Mouse (Mus musculus): ENCODE data around the gene Rfng. TPM values are rescaled to one million over a fixed set of nuclear protein-coding genes. Genes with fewer than 3 reads are reported as not detected.
"Not testable (repeated sequence)": the region's sequence is repeated elsewhere in the genome, so short reads cannot be mapped to it uniquely, and the experiment has no call there.

Rfng gene
- polyA plus RNA-seq, 1 experiment from 2014 or later = 50.7 TPM

DNA sequence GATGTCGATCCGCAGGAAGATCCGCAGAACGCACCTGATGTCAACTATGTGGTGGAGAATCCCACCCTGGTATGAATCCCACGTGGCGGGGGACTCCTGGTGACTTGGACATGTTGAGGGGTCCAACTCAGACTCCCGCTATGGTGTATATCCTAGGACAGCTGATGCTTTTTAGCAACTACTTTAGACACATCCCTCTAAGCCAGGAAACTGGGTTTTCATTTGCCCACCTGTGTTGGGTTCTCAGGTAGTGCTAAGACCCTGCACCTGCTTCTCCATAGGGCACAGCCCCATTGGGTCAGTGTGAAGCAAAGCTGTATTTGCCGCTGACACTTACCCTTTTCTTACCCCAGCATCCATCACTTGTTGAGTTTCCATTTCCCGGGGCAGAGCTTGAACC lies 1.1 kb upstream of the Rfng start:
- Histone ChIP-seq H3K4me2 (peak overlapping the region; percentile 90), H3K27me3 (no peaks in the 10 kb centered on the region), H3K4me3 (peak overlapping the region; percentile 96), H3K27ac (peak overlapping the region; percentile 81; the same call in 1 of the 2 replicates), H3K9me3 (no peaks in the 10 kb centered on the region), H3K4me1 (peaks cover 26% of the 10 kb centered on the region), H3K36me3 (peaks cover 57% of the 10 kb centered on the region), H3K9ac (peak overlapping the region; percentile 85)
- no peak for ATAC-seq (ENCODE audit: insufficient number of reproducible peaks, low FRiP score, low TSS enrichment, low read depth)
- whole genome bisulfite sequencing = 33% methylated on average over 9 of the region's 9 CpGs

DNA sequence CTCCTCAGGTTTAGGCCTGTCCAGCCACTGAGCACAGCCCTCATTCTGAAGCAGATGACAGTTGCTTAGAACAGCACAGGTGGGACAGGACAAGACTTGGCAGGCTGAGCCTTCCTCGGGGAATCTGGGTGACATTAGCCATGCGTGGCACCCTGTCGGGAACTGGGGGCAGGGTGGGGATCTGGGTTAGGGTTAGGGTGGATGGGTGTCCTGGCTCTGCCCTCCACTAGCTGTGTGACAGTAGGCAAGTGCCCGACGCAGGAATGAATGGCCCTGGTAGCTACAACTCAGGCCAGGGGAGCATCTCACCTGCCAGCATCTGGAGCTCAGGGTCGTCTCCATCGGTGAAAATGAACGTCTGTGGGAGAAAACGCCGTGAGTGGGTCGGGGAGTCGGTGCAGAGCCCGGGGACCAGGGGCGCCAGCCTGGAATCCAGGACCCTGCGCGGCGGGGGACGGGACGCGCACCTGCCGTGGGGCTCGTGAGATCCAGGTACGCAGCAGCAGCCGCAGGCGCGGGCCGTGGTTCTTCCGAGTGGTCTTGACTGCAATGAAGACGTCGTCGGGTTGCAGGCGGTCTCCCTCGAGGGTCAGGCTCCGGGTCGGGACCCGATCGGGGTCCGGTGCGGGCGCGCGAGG lies 462 bp downstream of the Rfng start:
- Histone ChIP-seq H3K27ac (peak overlapping the region; percentile 81), H3K9ac (peak overlapping the region; percentile 85), H3K27me3 (no peaks in the 10 kb centered on the region), H3K9me3 (no peaks in the 10 kb centered on the region), H3K4me3 (peak overlapping the region; percentile 96), H3K36me3 (peaks cover 51% of the 10 kb centered on the region), H3K4me1 (peaks cover 26% of the 10 kb centered on the region), H3K4me2 (peak overlapping the region; percentile 90)
- WGBS = 1% methylated on average over 42 of the region's 42 CpGs
- ATAC-seq (ENCODE audit: insufficient number of reproducible peaks, low FRiP score, low TSS enrichment, low read depth) = no peak

GRCm38 (mm10) chr11:120781361-120781760 lies 2.6 kb downstream of the Rfng start:
- WGBS = 94% methylated on average over 6 of the region's 6 CpGs
- not testable (repeated sequence) for ATAC-seq (ENCODE audit: insufficient number of reproducible peaks, low FRiP score, low TSS enrichment, low read depth); H3K27ac ChIP-seq; H3K9ac ChIP-seq; H3K4me3 ChIP-seq; H3K9me3 ChIP-seq; H3K4me2 ChIP-seq; H3K27me3 ChIP-seq
- Histone ChIP-seq H3K4me1 (peaks cover 29% of the 10 kb centered on the region), H3K36me3 (peaks cover 30% of the 10 kb centered on the region)

DNA sequence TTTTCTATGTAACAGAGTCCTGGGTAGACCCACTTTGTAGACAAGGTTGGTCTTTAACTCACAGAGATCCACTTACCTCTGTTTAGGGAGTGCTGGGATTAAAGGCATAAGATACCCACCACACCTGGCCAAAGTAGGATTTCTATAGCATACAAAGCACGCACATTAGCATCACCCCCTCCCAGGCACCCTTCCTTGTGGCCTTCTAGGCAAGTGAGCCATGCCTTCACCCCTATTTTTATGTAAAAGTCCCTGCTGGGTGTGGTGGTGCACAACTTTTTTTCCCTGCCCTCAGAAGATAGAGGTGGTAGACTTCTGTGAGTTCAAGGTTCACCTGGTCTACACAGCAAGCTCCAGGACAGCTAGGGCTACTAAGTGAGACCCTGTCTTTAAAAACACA lies 4.1 kb downstream of the Rfng start:
- ATAC-seq (ENCODE audit: insufficient number of reproducible peaks, low FRiP score, low TSS enrichment, low read depth) = no peak
- H3K36me3 ChIP-seq = peaks cover 25% of the 10 kb centered on the region
- no peaks in the 10 kb centered on the region for H3K9me3 ChIP-seq
- no peaks in the 10 kb centered on the region for H3K27me3 ChIP-seq
- WGBS = 93% methylated on average over 1 of the region's 1 CpGs
- H3K4me1 ChIP-seq = peaks cover 20% of the 10 kb centered on the region
- no peak overlapping the region for H3K4me2 ChIP-seq
- H3K27ac ChIP-seq = no peak overlapping the region
- H3K9ac ChIP-seq = no peak overlapping the region
- no peak overlapping the region for H3K4me3 ChIP-seq

DNA sequence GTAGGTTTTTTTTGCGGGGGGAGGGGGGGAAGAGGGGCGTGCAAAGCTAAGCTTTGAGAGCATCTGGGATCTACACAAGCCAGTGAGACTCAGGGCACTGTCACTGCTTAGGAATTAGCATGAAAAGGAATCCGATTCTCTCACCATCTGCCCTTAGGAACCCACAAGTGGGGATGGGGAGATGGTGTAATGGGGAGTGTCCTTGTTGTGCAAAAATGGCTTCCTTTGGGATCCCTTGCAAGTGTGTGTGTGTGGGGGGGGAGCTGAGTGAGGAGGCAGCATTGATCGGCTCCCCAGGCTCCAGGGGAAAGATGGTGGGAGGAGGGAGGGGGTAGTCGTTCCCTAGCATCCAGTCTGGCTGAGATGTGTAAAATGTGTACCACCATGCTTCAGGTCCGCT lies 6.9 kb downstream of the Rfng start:
- Histone ChIP-seq H3K4me1 (peaks cover 6% of the 10 kb centered on the region), H3K9me3 (no peaks in the 10 kb centered on the region), H3K36me3 (peaks cover 22% of the 10 kb centered on the region), H3K4me3 (no peak overlapping the region), H3K27ac (no peak overlapping the region), H3K4me2 (no peak overlapping the region), H3K9ac (no peak overlapping the region), H3K27me3 (no peaks in the 10 kb centered on the region)
- no peak for ATAC-seq (ENCODE audit: insufficient number of reproducible peaks, low FRiP score, low TSS enrichment, low read depth)
- 32% methylated on average over 6 of the region's 6 CpGs for WGBS

DNA sequence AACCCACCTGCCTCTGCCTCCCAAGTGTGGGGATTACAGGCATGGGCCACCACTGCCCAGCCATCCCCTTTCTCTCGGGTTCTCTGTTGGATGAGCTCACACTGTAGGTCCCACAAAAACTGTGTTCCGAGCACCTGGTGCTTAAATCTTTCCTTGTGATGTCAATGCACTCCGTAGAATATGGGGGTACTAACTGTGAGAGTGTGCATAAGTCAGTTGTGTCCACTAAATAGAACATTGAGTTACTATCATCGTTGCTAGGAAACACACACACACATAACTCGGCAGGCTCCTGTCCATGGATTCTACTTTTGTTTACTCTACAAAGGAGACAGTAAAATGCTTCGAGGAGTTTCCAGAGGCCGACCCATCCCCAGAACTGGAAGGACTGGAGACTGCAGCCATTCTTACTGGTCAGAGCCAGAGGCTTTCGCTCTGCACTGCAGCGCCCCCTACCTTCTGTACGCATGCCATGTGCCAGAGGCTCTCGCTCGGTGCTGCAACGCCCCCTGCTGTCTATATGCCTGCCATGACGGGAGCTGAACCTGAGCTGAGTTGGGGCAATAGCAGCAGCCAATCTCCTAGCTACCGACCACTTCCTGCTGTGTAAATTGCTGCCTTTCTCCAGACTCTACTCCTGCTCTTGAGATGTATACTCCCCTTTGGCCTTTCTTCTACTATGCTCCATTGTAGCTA lies 8.1 kb downstream of the Rfng start:
- peak; percentile 72 for ATAC-seq (ENCODE audit: insufficient number of reproducible peaks, low FRiP score, low TSS enrichment, low read depth)
- Histone ChIP-seq H3K9me3 (no peaks in the 10 kb centered on the region), H3K4me3 (no peak overlapping the region), H3K4me1 (peaks cover 6% of the 10 kb centered on the region), H3K9ac (no peak overlapping the region), H3K27ac (no peak overlapping the region), H3K4me2 (no peak overlapping the region), H3K27me3 (no peaks in the 10 kb centered on the region), H3K36me3 (peaks cover 13% of the 10 kb centered on the region; the same call in 1 of the 2 replicates)
- 26% methylated on average over 15 of the region's 15 CpGs for WGBS

GRCm38 (mm10) chr11:120773463-120774190 lies 10.4 kb downstream of the Rfng start:
- H3K9ac ChIP-seq = no peak overlapping the region
- no peak overlapping the region for H3K4me2 ChIP-seq
- no peak overlapping the region for H3K4me3 ChIP-seq
- H3K4me1 ChIP-seq = peaks cover 6% of the 10 kb centered on the region
- no peaks in the 10 kb centered on the region for H3K36me3 ChIP-seq
- no peaks in the 10 kb centered on the region for H3K27me3 ChIP-seq
- H3K9me3 ChIP-seq = no peaks in the 10 kb centered on the region
- 80% methylated on average over 7 of the region's 7 CpGs for WGBS
- no peak overlapping the region for H3K27ac ChIP-seq
- ATAC-seq (ENCODE audit: insufficient number of reproducible peaks, low FRiP score, low TSS enrichment, low read depth) = no peak

DNA sequence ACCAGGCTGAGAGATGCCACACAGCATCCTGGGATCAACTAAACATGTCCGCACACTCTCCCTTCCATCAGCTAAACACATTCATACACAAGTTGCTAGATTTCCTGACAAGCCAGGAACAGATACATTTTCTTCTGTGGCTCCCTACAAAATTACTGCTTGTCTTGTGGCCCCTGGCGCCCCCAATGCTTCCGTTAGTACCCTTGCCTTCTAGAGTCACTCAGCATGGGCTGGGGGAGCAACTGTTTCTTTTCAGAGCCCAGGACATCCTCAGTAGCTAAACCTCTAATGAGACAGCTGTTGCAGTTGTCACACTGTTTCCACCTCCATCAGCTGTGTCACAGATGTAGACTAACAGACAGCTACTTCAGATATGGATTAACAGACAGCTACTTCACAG lies 11.3 kb downstream of the Rfng start:
- Histone ChIP-seq H3K36me3 (no peaks in the 10 kb centered on the region), H3K4me3 (no peak overlapping the region), H3K4me1 (peaks cover 6% of the 10 kb centered on the region), H3K27ac (no peak overlapping the region), H3K9ac (no peak overlapping the region), H3K27me3 (no peaks in the 10 kb centered on the region), H3K9me3 (no peaks in the 10 kb centered on the region), H3K4me2 (no peak overlapping the region)
- ATAC-seq (ENCODE audit: insufficient number of reproducible peaks, low FRiP score, low TSS enrichment, low read depth) = no peak
- WGBS = 75% methylated on average over 3 of the region's 3 CpGs

- Histone ChIP-seq H3K9ac (no peak overlapping the region), H3K4me3 (no peak overlapping the region), H3K36me3 (no peaks in the 10 kb centered on the region), H3K4me1 (no peaks in the 10 kb centered on the region), H3K9me3 (no peaks in the 10 kb centered on the region), H3K27ac (no peak overlapping the region), H3K4me2 (no peak overlapping the region), H3K27me3 (no peaks in the 10 kb centered on the region)
- WGBS = 62% methylated on average over 1 of the region's 1 CpGs
- ATAC-seq (ENCODE audit: insufficient number of reproducible peaks, low FRiP score, low TSS enrichment, low read depth) = no peak
Measured at GRCm38 (mm10) chr11:120768206-120768605, 15.8 kb downstream of the Rfng start.

- not testable (repeated sequence) for H3K27me3 ChIP-seq; H3K4me3 ChIP-seq; H3K27ac ChIP-seq; H3K9ac ChIP-seq; H3K4me2 ChIP-seq; ATAC-seq (ENCODE audit: insufficient number of reproducible peaks, low FRiP score, low TSS enrichment, low read depth); H3K4me1 ChIP-seq; H3K9me3 ChIP-seq; H3K36me3 ChIP-seq
- WGBS = 71% methylated on average over 4 of the region's 7 CpGs
Measured at GRCm38 (mm10) chr11:120767023-120767422, 17.0 kb downstream of the Rfng start.

DNA sequence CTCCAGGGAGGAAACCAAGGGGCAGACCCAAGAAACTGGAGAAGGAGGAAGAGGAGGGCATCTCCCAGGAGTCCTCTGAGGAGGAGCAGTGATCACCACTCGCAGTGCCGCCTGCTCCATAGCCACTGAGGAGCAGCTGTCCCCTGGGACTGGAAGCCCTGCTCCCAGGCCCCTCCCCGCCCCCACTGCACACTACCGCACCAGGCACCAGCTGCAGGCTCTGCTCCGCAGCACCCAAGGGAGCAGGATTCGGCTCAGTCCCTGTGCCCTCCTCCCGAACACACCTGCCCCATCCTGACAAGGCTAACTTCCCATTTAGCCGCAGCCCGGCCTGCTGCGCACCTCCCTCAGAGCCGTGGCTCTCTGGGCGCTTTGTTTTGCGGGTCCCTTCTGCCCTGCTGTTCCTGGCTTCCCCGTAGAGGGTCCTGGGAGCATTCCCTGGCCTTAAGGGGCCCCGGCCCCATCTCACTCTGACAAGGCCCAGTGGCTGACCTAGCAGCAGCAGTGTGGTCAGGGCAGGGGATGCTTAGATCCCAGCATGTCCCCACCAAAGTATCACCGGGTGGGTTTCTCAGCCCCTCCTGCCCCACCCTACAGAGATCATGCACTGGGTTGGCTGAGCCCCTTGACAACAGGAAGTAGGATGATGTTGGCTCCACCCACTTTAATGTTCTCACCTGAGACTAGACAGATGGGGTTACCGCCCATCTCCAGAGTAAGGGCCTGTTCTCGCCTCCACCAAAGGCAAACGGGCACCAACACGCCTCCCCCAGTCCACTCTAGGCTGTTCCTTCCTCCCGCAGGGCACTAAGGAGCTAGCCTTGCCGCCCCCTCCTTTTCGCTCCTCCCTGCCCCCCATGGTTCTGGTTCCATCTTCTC lies 20.6 kb downstream of the Rfng start:
- H3K4me1 ChIP-seq; H3K4me3 ChIP-seq; H3K27me3 ChIP-seq; H3K27ac ChIP-seq; H3K9ac ChIP-seq; H3K36me3 ChIP-seq; ATAC-seq (ENCODE audit: insufficient number of reproducible peaks, low FRiP score, low TSS enrichment, low read depth); H3K9me3 ChIP-seq: not testable (repeated sequence)
- WGBS = 19% methylated on average over 5 of the region's 23 CpGs
- 0 out of 2 replicates have a peak overlapping the region, but pooled peaks have one; percentile 10 for H3K4me2 ChIP-seq

Data from limb, embryonic 15.5 days (tissue).